Mouse (Mus musculus) stomach, embryonic 15.5 days (tissue): ENCODE measurements around the gene Cfap44. TPM values are rescaled to one million over a fixed set of nuclear protein-coding genes. Genes with fewer than 3 reads are reported as not detected.
"Not testable (repeated sequence)": the region's sequence is repeated elsewhere in the genome, so short reads cannot be mapped to it uniquely, and the experiment has no call there.

ENCODE experiments used
- ATAC-seq: fragments of 200-750 bp; cut with Nextera tagmentation; 2 replicates; pipeline ENCODE4 v1.8.0; 2017; ENCODE audit warnings: low read depth, moderate number of reproducible peaks, moderate TSS enrichment; ENCODE audit not compliant: insufficient read depth, low FRiP score
- H3K27ac ChIP-seq: fragments of 300-500 bp; sonication (generic); 2 replicates; pipeline ENCODE4 v1.5.1; 2015; ENCODE audit warnings: mild to moderate bottlenecking, inconsistent platforms
- H3K27me3 ChIP-seq: fragments of 300-500 bp; sonication (generic); replicated peaks from 2 replicates; pipeline ENCODE4 v1.6.1; 2015; ENCODE audit warnings: inconsistent platforms
- H3K36me3 ChIP-seq: fragments of 300-500 bp; sonication (generic); 2 replicates; pipeline ENCODE4 v1.6.1; 2015; ENCODE audit warnings: inconsistent platforms
- H3K4me1 ChIP-seq: fragments of 300-500 bp; sonication (generic); 2 replicates; pipeline ENCODE4 v1.6.1; 2015; ENCODE audit warnings: inconsistent platforms
- H3K4me2 ChIP-seq: fragments of 300-500 bp; sonication (generic); 2 replicates; pipeline ENCODE4 v1.6.1; 2015; ENCODE audit warnings: mild to moderate bottlenecking, inconsistent platforms
- H3K4me3 ChIP-seq: fragments of 300-500 bp; sonication (generic); replicated peaks from 2 replicates; pipeline ENCODE4 v1.5.1; 2015; ENCODE audit warnings: inconsistent platforms
- H3K9ac ChIP-seq: fragments of 300-500 bp; sonication (generic); 2 replicates; pipeline ENCODE4 v1.6.1; 2015; ENCODE audit warnings: inconsistent platforms
- H3K9me3 ChIP-seq: fragments of 300-500 bp; sonication (generic); 2 replicates; pipeline ENCODE4 v1.6.1; 2016; ENCODE audit warnings: inconsistent platforms
- whole genome bisulfite sequencing: fragments of 180-500 bp; shearing (Covaris S2); methylation state at CpG from one replicate; pipeline ENCODE4 v1.1.7; 2015; 5-methylcytosine and 5-hydroxymethylcytosine counted together
- polyA plus RNA-seq: library from polyadenylated mRNA; unstranded; fragments of >200 nt; fragmentation: Nextera tagmentation; extraction: Ambion mirVana; gene quantifications from 2 replicates; pipeline ENCODE4 v1.2.1, GENCODE M21; 2015

The Cfap44 gene
- polyA plus RNA-seq, 1 experiment from 2014 or later: 0.17 TPM

- H3K4me2 ChIP-seq: no peak overlapping the region
- no peak overlapping the region for H3K9ac ChIP-seq
- no peaks in the 10 kb centered on the region for H3K36me3 ChIP-seq
- no peaks in the 10 kb centered on the region for H3K9me3 ChIP-seq
- 64% methylated on average over 4 of the region's 4 CpGs for whole genome bisulfite sequencing
- no peak for ATAC-seq
- H3K4me3 ChIP-seq: no peak overlapping the region
- no peaks in the 10 kb centered on the region for H3K27me3 ChIP-seq
- no peaks in the 10 kb centered on the region for H3K4me1 ChIP-seq
- H3K27ac ChIP-seq: no peak overlapping the region
Observed at GRCm38 (mm10) chr16:44435481-44435880, 40.9 kb downstream of the Cfap44 start.

GRCm38 (mm10) chr16:44441913-44442312 is 47.3 kb downstream of the Cfap44 start:
- not testable (repeated sequence) for H3K4me1 ChIP-seq, H3K9me3 ChIP-seq, H3K4me3 ChIP-seq, H3K9ac ChIP-seq, H3K27ac ChIP-seq, H3K27me3 ChIP-seq, ATAC-seq, H3K36me3 ChIP-seq, H3K4me2 ChIP-seq
- 94% methylated on average over 15 of the region's 15 CpGs for WGBS

GRCm38 (mm10) chr16:44457858-44458257 is 63.3 kb downstream of the Cfap44 start:
- Histone ChIP-seq H3K27ac (no peak overlapping the region), H3K9me3 (no peaks in the 10 kb centered on the region), H3K4me3 (no peak overlapping the region), H3K27me3 (no peaks in the 10 kb centered on the region), H3K36me3 (no peaks in the 10 kb centered on the region), H3K4me1 (no peaks in the 10 kb centered on the region), H3K9ac (no peak overlapping the region), H3K4me2 (no peak overlapping the region)
- no peak for ATAC-seq
- WGBS: 94% methylated on average over 2 of the region's 2 CpGs

GRCm38 (mm10) chr16:44458826-44459225 is 64.2 kb downstream of the Cfap44 start:
- 92% methylated on average over 2 of the region's 2 CpGs for WGBS
- Histone ChIP-seq H3K4me1 (no peaks in the 10 kb centered on the region), H3K9me3 (no peaks in the 10 kb centered on the region), H3K36me3 (no peaks in the 10 kb centered on the region), H3K9ac (no peak overlapping the region), H3K27me3 (no peaks in the 10 kb centered on the region), H3K4me3 (no peak overlapping the region), H3K4me2 (no peak overlapping the region), H3K27ac (no peak overlapping the region)
- no peak for ATAC-seq

GRCm38 (mm10) chr16:44460922-44461321 is 66.3 kb downstream of the Cfap44 start:
- 63% methylated on average over 5 of the region's 5 CpGs for WGBS
- no peak for ATAC-seq

GRCm38 (mm10) chr16:44475281-44475680 is 80.7 kb downstream of the Cfap44 start:
- Histone ChIP-seq H3K27ac (no peak overlapping the region), H3K27me3 (no peaks in the 10 kb centered on the region), H3K9ac (no peak overlapping the region), H3K4me1 (no peaks in the 10 kb centered on the region), H3K4me2 (no peak overlapping the region), H3K9me3 (no peaks in the 10 kb centered on the region), H3K4me3 (no peak overlapping the region), H3K36me3 (no peaks in the 10 kb centered on the region)
- 84% methylated on average over 14 of the region's 14 CpGs for WGBS
- ATAC-seq: no peak

More at GRCm38 (mm10) chr16:44460922-44461321, 66.3 kb downstream of the Cfap44 start:
- Histone ChIP-seq H3K36me3 (no peaks in the 10 kb centered on the region), H3K4me1 (no peaks in the 10 kb centered on the region), H3K4me3 (no peak overlapping the region), H3K27me3 (no peaks in the 10 kb centered on the region), H3K4me2 (no peak overlapping the region), H3K9ac (no peak overlapping the region), H3K27ac (no peak overlapping the region), H3K9me3 (no peaks in the 10 kb centered on the region)

GRCm38 (mm10) chr16:44475682-44476375 is 81.2 kb downstream of the Cfap44 start:
- Histone ChIP-seq H3K9me3 (no peaks in the 10 kb centered on the region), H3K27me3 (no peaks in the 10 kb centered on the region), H3K9ac (no peak overlapping the region), H3K36me3 (no peaks in the 10 kb centered on the region), H3K27ac (no peak overlapping the region), H3K4me1 (0 out of 2 replicates have a peak, but pooled peaks cover 2% of the 10 kb centered on the region), H3K4me3 (no peak overlapping the region), H3K4me2 (no peak overlapping the region)
- 82% methylated on average over 11 of the region's 11 CpGs for WGBS
- no peak for ATAC-seq

- ATAC-seq: no peak
- H3K4me3 ChIP-seq: no peak overlapping the region
- H3K9me3 ChIP-seq: no peaks in the 10 kb centered on the region
- WGBS: 43% methylated on average over 18 of the region's 18 CpGs
- H3K27me3 ChIP-seq: no peaks in the 10 kb centered on the region
- H3K4me1 ChIP-seq: peaks cover 9% of the 10 kb centered on the region; the same call in 1 of the 2 replicates
- no peak overlapping the region for H3K9ac ChIP-seq
- peak overlapping the region; percentile 19; the same call in 1 of the 2 replicates for H3K4me2 ChIP-seq
- H3K36me3 ChIP-seq: no peaks in the 10 kb centered on the region
- no peak overlapping the region for H3K27ac ChIP-seq
Observed at GRCm38 (mm10) chr16:44478767-44479166, 84.2 kb downstream of the Cfap44 start.

- H3K4me1 ChIP-seq: peaks cover 9% of the 10 kb centered on the region; the same call in 1 of the 2 replicates
- no peak overlapping the region for H3K27ac ChIP-seq
- no peak for ATAC-seq
- no peak overlapping the region for H3K9ac ChIP-seq
- H3K9me3 ChIP-seq: no peaks in the 10 kb centered on the region
- no peak overlapping the region for H3K4me2 ChIP-seq
- H3K27me3 ChIP-seq: no peaks in the 10 kb centered on the region
- 88% methylated on average over 14 of the region's 14 CpGs for WGBS
- no peak overlapping the region for H3K4me3 ChIP-seq
- no peaks in the 10 kb centered on the region for H3K36me3 ChIP-seq
Observed at GRCm38 (mm10) chr16:44479852-44480251, 85.3 kb downstream of the Cfap44 start.

GRCm38 (mm10) chr16:44480616-44481015 is 86.0 kb downstream of the Cfap44 start:
- no peak for ATAC-seq
- no peak overlapping the region for H3K27ac ChIP-seq
- H3K27me3 ChIP-seq: no peaks in the 10 kb centered on the region
- H3K4me2 ChIP-seq: no peak overlapping the region
- no peaks in the 10 kb centered on the region for H3K9me3 ChIP-seq
- no peak overlapping the region for H3K4me3 ChIP-seq
- H3K36me3 ChIP-seq: no peaks in the 10 kb centered on the region
- H3K4me1 ChIP-seq: peaks cover 9% of the 10 kb centered on the region; the same call in 1 of the 2 replicates
- WGBS: 33% methylated on average over 7 of the region's 7 CpGs
- H3K9ac ChIP-seq: no peak overlapping the region

- WGBS: 41% methylated on average over 28 of the region's 28 CpGs
- ATAC-seq: no peak
- Histone ChIP-seq H3K4me1 (peaks cover 9% of the 10 kb centered on the region; the same call in 1 of the 2 replicates), H3K4me3 (no peak overlapping the region), H3K27ac (peak overlapping the region; percentile 33), H3K36me3 (0 out of 2 replicates have a peak, but pooled peaks cover 3% of the 10 kb centered on the region), H3K27me3 (no peaks in the 10 kb centered on the region), H3K4me2 (peak overlapping the region; percentile 11; the same call in 1 of the 2 replicates), H3K9ac (no peak overlapping the region), H3K9me3 (no peaks in the 10 kb centered on the region)
Observed at GRCm38 (mm10) chr16:44481599-44482593, 87.3 kb downstream of the Cfap44 start.

- H3K9ac ChIP-seq: no peak overlapping the region
- H3K36me3 ChIP-seq: peaks cover 7% of the 10 kb centered on the region; the same call in 1 of the 2 replicates
- H3K4me1 ChIP-seq: peaks cover 9% of the 10 kb centered on the region; the same call in 1 of the 2 replicates
- no peaks in the 10 kb centered on the region for H3K9me3 ChIP-seq
- H3K4me3 ChIP-seq: no peak overlapping the region
- no peak overlapping the region for H3K27ac ChIP-seq
- no peak for ATAC-seq
- no peak overlapping the region for H3K4me2 ChIP-seq
- no peaks in the 10 kb centered on the region for H3K27me3 ChIP-seq
- 5% methylated on average over 7 of the region's 7 CpGs for WGBS
Observed at GRCm38 (mm10) chr16:44484079-44484478, 89.5 kb downstream of the Cfap44 start.
